Mouse (Mus musculus): ENCODE results near the gene Anxa2. TPM values are rescaled to one million over a fixed set of nuclear protein-coding genes. Genes with fewer than 3 reads are reported as not detected.

The Anxa2 gene
- total RNA-seq (2022) = 10 to 100 TPM; 12.3 to 16.1 (median 14.6) TPM

GRCm38 (mm10) chr9:69453066-69453900 lies at the start of gene Anxa2:
TSS of gene Anxa2 (plus strand) at chr9:69453620.
- peak in 1 of 2 experiments; percentile 11 for DNase-seq (ENCODE audit: low spot score in 2 of 2)

- DNase-seq (ENCODE audit: low spot score in 2 of 2) = no peak
Measured at GRCm38 (mm10) chr9:69404671-69405070, 48.7 kb upstream of the Anxa2 start.

- DNase-seq (ENCODE audit: low spot score in 2 of 2) = no peak
Measured at GRCm38 (mm10) chr9:69419476-69419875, 33.9 kb upstream of the Anxa2 start.

- DNase-seq (ENCODE audit: low spot score in 2 of 2) = no peak
Measured at GRCm38 (mm10) chr9:69430531-69430930, 22.9 kb upstream of the Anxa2 start.

- DNase-seq (ENCODE audit: low spot score in 2 of 2) = no peak
Measured at GRCm38 (mm10) chr9:69431863-69432555, 21.4 kb upstream of the Anxa2 start.

- DNase-seq (ENCODE audit: low spot score in 2 of 2) = no peak
Measured at GRCm38 (mm10) chr9:69435194-69435593, 18.2 kb upstream of the Anxa2 start.

GRCm38 (mm10) chr9:69435662-69436061 lies 17.8 kb upstream of the Anxa2 start:
- no peak for DNase-seq (ENCODE audit: low spot score in 2 of 2)

- DNase-seq (ENCODE audit: low spot score in 2 of 2) = no peak
Measured at GRCm38 (mm10) chr9:69439805-69440357, 13.5 kb upstream of the Anxa2 start.

- no peak for DNase-seq (ENCODE audit: low spot score in 2 of 2)
Measured at GRCm38 (mm10) chr9:69442471-69443038, 10.9 kb upstream of the Anxa2 start.

GRCm38 (mm10) chr9:69443203-69443602 lies 10.2 kb upstream of the Anxa2 start:
- no peak for DNase-seq (ENCODE audit: low spot score in 2 of 2)

- DNase-seq (ENCODE audit: low spot score in 2 of 2) = no peak
Measured at GRCm38 (mm10) chr9:69448801-69449200, 4.6 kb upstream of the Anxa2 start.

- DNase-seq (ENCODE audit: low spot score in 2 of 2) = no peak
Measured at GRCm38 (mm10) chr9:69450636-69451035, 2.8 kb upstream of the Anxa2 start.

GRCm38 (mm10) chr9:69451886-69452810 lies 1.3 kb upstream of the Anxa2 start:
- no peak for DNase-seq (ENCODE audit: low spot score in 2 of 2)

GRCm38 (mm10) chr9:69453901-69454666 lies 664 bp downstream of the Anxa2 start:
- DNase-seq (ENCODE audit: low spot score in 2 of 2) = no peak

GRCm38 (mm10) chr9:69454691-69455090 lies 1.3 kb downstream of the Anxa2 start:
- DNase-seq (ENCODE audit: low spot score in 2 of 2) = no peak

- DNase-seq (ENCODE audit: low spot score in 2 of 2) = no peak
Measured at GRCm38 (mm10) chr9:69455391-69455790, 2.0 kb downstream of the Anxa2 start.

- no peak for DNase-seq (ENCODE audit: low spot score in 2 of 2)
Measured at GRCm38 (mm10) chr9:69456406-69457075, 3.1 kb downstream of the Anxa2 start.

- no peak for DNase-seq (ENCODE audit: low spot score in 2 of 2)
Measured at GRCm38 (mm10) chr9:69457143-69457542, 3.7 kb downstream of the Anxa2 start.
